Mouse (Mus musculus) kidney, adult 2 months (tissue): Measurements from ENCODE around the gene Cd3e.

ENCODE experiments used
- CTCF ChIP-seq: fragments of 200-500 bp; conservative IDR thresholded peaks from 2 replicates; pipeline ENCODE4 v1.5.1; 2011; ENCODE audit warnings: low read depth, mild to moderate bottlenecking, control low read depth, low read length, moderate library complexity, mixed read lengths; ENCODE audit not compliant: insufficient read depth, insufficient read length
- POLR2A ChIP-seq: fragments of 200-500 bp; IDR thresholded peaks from one replicate; pipeline ENCODE4 v1.6.1; 2011; ENCODE audit warnings: low read depth, low read length, control low read depth

DNA sequence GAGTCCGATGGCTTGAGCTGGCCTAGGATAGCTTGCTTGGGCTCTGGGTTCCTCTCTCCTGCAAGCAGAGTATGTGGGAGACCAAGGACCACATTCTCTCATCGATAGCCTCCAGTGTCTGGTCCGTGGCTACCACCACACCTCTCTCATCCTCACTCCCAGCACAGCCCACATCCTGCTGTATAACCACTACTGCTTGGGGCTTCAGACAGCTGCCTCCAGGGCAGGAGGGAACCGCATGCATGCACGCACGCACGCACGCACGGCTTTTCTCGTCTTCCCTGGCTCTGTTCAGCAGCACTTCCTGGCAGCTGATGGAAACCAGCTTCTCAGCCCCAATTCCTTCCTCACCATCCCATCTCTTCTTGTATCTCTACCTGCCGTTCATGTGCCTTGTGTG, 11.3 kb downstream of the Cd3e start:
- TF ChIP-seq CTCF (no peak), POLR2A (no peak)
